Comparison of ENCODE assay signal across 9 mouse cellular contexts in the genomic region with DNA sequence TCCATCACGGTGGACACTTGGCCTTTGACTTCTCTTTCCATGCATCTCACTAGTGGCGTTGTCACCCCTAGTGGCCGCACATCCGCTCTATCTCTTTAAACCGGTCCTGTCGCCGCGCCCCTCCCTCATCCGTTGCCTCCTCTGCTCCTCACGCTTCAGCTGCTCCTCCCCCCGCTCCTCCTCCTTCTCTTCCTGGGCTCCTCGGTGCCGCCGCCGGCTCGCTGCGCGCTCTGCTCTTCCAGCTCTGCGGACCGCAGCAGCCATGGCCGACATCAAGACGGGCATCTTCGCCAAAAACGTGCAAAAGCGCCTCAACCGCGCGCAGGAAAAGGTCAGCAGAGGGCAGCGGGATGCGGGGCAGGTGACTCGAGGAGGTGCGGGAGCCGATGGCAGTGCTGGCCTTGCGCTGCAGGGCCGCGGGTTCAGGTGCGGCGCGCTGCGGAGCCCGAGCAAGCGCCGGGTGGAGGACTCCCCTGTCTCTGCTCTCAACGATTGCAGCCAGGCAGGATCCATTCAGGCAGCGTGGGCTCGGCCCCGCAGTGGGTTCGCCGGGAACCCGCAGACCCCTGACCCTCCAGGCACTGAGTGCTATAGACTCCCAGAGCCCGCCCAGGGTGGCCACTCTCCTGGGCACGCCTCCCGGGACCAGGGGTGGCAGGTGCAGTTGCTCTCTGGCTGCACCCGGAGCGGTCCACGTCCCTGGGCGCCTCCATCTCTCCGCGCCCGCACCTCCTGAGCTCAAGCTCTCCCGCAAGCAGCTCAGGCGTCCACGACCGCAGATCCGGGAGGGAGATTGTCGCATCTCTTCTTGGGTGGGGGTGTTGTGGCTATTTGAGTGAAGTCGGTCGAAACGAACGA. TPM values are rescaled to one million over a fixed set of nuclear protein-coding genes. Genes with fewer than 3 reads are reported as not detected.
DNase-seq lines count a peak whose midpoint lies in the region; ATAC-seq and TF ChIP-seq lines count a peak whose summit lies in the region.
"Had no signal": no experiment of that assay in that cellular context is flagged by ENCODE, and none has a peak within 500 bp of the region (broad histone marks: within the 10 kb centered on the region; RNA-seq: fewer than 3 reads in every experiment).

A gene (plus strand): TSS at position 35 of the 858 bp plus-strand sequence.

- ATAC-seq in cerebellum, adult (ENCODE audit: insufficient number of reproducible peaks, low FRiP score, low TSS enrichment) = peak; percentile 95
- peak; percentile 99 for ATAC-seq in forebrain, embryonic 14.5 days
- peak; percentile 77 for ATAC-seq in liver, embryonic 11.5 days (replicated peaks; ENCODE audit: low FRiP score)
- peak; percentile 96 for ATAC-seq in neural tube, embryonic 12.5 days (ENCODE audit: low FRiP score, low read depth)

- no peaks in the 10 kb centered on the region for H3K36me3 ChIP-seq in forebrain, embryonic 14.5 days (ENCODE audit: control insufficient read depth, insufficient read depth, low read length)
- H3K36me3 ChIP-seq in liver, embryonic 11.5 days (ENCODE audit: control insufficient read depth, insufficient read depth, low read length) = no peaks in the 10 kb centered on the region
- H3K36me3 ChIP-seq in neural tube, embryonic 12.5 days = no peaks in the 10 kb centered on the region
- no peaks in the 10 kb centered on the region for H3K36me3 ChIP-seq in thymus, adult 2 months (ENCODE audit: control insufficient read depth, insufficient read depth, low read length)

- no peaks in the 10 kb centered on the region for H3K4me1 ChIP-seq in forebrain, embryonic 14.5 days (ENCODE audit: control insufficient read depth, insufficient read depth, low read length)
- no peaks in the 10 kb centered on the region; the same call in 1 of the 2 replicates for H3K4me1 ChIP-seq in liver, embryonic 11.5 days (replicated peaks; ENCODE audit: control insufficient read depth, insufficient read depth, low read length)
- H3K4me1 ChIP-seq in neural tube, embryonic 12.5 days = peaks cover 3% of the 10 kb centered on the region; the same call in 1 of the 2 replicates
- peaks cover 7% of the 10 kb centered on the region; the same call in 1 of the 2 replicates for H3K4me1 ChIP-seq in thymus, adult 2 months (replicated peaks; ENCODE audit: control insufficient read depth, insufficient read depth, low read length)

- no peak for TF ChIP-seq POLR2A in thymus, adult 2 months (IDR thresholded peaks at IDR 0.05; ENCODE audit: control insufficient read depth, extremely low read depth, insufficient read depth, low read length, poor library complexity)

- peak within 1 kb of the TSS; percentile 80 for H3K27ac ChIP-seq in forebrain, embryonic 14.5 days (ENCODE audit: low read depth, low read length)
- H3K27ac ChIP-seq in liver, embryonic 11.5 days (ENCODE audit: low read depth, low read length) = no peak within 1 kb of the TSS
- peak within 1 kb of the TSS; percentile 53; the same call in 1 of the 2 replicates for H3K27ac ChIP-seq in neural tube, embryonic 12.5 days
- no peak within 1 kb of the TSS for H3K27ac ChIP-seq in thymus, adult 2 months (ENCODE audit: control insufficient read depth, insufficient read depth, low read length)

- no peaks in the 10 kb centered on the region for H3K9me3 ChIP-seq in forebrain, embryonic 14.5 days (replicated peaks; ENCODE audit: control insufficient read depth, low read length)
- H3K9me3 ChIP-seq in liver, embryonic 11.5 days (ENCODE audit: control insufficient read depth, low read length) = no peaks in the 10 kb centered on the region
- H3K9me3 ChIP-seq in neural tube, embryonic 12.5 days = no peaks in the 10 kb centered on the region

- H3K27me3 ChIP-seq in forebrain, embryonic 14.5 days (replicated peaks; ENCODE audit: control insufficient read depth, insufficient read depth, low read length) = no peaks in the 10 kb centered on the region
- H3K27me3 ChIP-seq in liver, embryonic 11.5 days (replicated peaks; ENCODE audit: control insufficient read depth, insufficient read depth, low read length) = peaks cover 24% of the 10 kb centered on the region
- H3K27me3 ChIP-seq in neural tube, embryonic 12.5 days (replicated peaks) = no peaks in the 10 kb centered on the region
- H3K27me3 ChIP-seq in thymus, adult 2 months (ENCODE audit: control insufficient read depth, insufficient read depth, low read length) = no peaks in the 10 kb centered on the region; the same call in 1 of the 2 replicates

- H3K4me3 ChIP-seq in forebrain, embryonic 14.5 days (ENCODE audit: low read depth, low read length) = peak within 1 kb of the TSS; percentile 80
- peak within 1 kb of the TSS; percentile 62 for H3K4me3 ChIP-seq in liver, embryonic 11.5 days (ENCODE audit: low read depth, low read length)
- H3K4me3 ChIP-seq in neural tube, embryonic 12.5 days = peak within 1 kb of the TSS; percentile 71
- peak within 1 kb of the TSS; percentile 34 for H3K4me3 ChIP-seq in thymus, adult 2 months (ENCODE audit: control insufficient read depth, insufficient read depth, low read length)

- no peak for TF ChIP-seq CTCF in thymus, adult 2 months (IDR thresholded peaks at IDR 0.05; ENCODE audit: borderline replicate concordance, control insufficient read depth, extremely low read depth, insufficient read depth, low read length, poor library complexity)

- WGBS in forebrain, embryonic 14.5 days = under 1% methylated on average over 70 of the region's 70 CpGs
- WGBS in liver, embryonic 11.5 days = under 1% methylated on average over 70 of the region's 70 CpGs
- WGBS in neural tube, embryonic 12.5 days = under 1% methylated on average over 70 of the region's 70 CpGs
- WGBS in thymus, adult 2 months = 4% methylated on average over 70 of the region's 70 CpGs

- peak within 1 kb of the TSS; percentile 87 for H3K9ac ChIP-seq in forebrain, embryonic 14.5 days (ENCODE audit: low read length)
- peak within 1 kb of the TSS; percentile 43; the same call in 1 of the 2 replicates for H3K9ac ChIP-seq in liver, embryonic 11.5 days (ENCODE audit: low read depth, low read length)
- H3K9ac ChIP-seq in neural tube, embryonic 12.5 days = peak within 1 kb of the TSS; percentile 84

- DNase-seq in 3134 (ENCODE audit: extremely low read depth, insufficient read length, low spot score) = peak; percentile 3
- peak; percentile 91 for DNase-seq in forebrain, embryonic 14.5 days (ENCODE audit: low spot score)
- peak; percentile 42 to 55 for DNase-seq in heart, postnatal 10 days
- DNase-seq in kidney, postnatal 25 days = peak; percentile 70 to 79
- DNase-seq in liver, embryonic 11.5 days (ENCODE audit: low spot score) = peak; percentile 51
- DNase-seq in thymus, adult 2 months = peak; percentile 37

- peak within 1 kb of the TSS; percentile 90 for H3K4me2 ChIP-seq in forebrain, embryonic 14.5 days (ENCODE audit: low read length)
- H3K4me2 ChIP-seq in liver, embryonic 11.5 days = peak within 1 kb of the TSS; percentile 95
- H3K4me2 ChIP-seq in neural tube, embryonic 12.5 days (replicated peaks) = peak within 1 kb of the TSS; percentile 91

- intact Hi-C loops in heart, postnatal 10 days (cut with DNase I) = no loop called here

RNA-seq across cellular contexts. Expression of the gene that starts here (rescaled TPM):
- polyA plus RNA-seq in forebrain, embryonic 14.5 days (2014; fragmentation: Nextera tagmentation; extraction: Ambion mirVana) = 35.1 and 39.9 TPM in 2 replicates
- total RNA-seq in heart, postnatal 10 days (2021) = 1 to 10 TPM; 1.0 to 1.1 TPM
- polyA plus RNA-seq in liver, embryonic 11.5 days (2014; fragmentation: Nextera tagmentation; extraction: Ambion mirVana) = 1.2 and 1.7 TPM in 2 replicates
- 20.5 and 21.1 TPM in 2 replicates for polyA plus RNA-seq in neural tube, embryonic 12.5 days (2016; fragmentation: Nextera tagmentation; extraction: Ambion mirVana)
- 0.55 and 0.93 TPM in 2 replicates for polyA plus RNA-seq in thymus, adult 2 months (2012; rRNA removed)
- polyA plus RNA-seq: C2C12 had no signal

Comparison
In these comparisons a context has a peak if more than half of its experiments do, and no peak if none do; other contexts are left out.
1. Peak in DNase-seq and H3K4me3 ChIP-seq in thymus, adult 2 months; RNA of the gene not detected or under 1 TPM.
2. DNase-seq: peak in every context shown above with its lines; median percentile 91 in forebrain, embryonic 14.5 days; 74 in kidney, postnatal 25 days; 51 in liver, embryonic 11.5 days; 48 in heart, postnatal 10 days; 37 in thymus, adult 2 months; 3 in 3134.
3. H3K27ac ChIP-seq: peak in forebrain, embryonic 14.5 days (single experiment) and neural tube, embryonic 12.5 days (single experiment); none in liver, embryonic 11.5 days (single experiment) and thymus, adult 2 months (single experiment).
4. Peak in every context shown above with its lines, with median percentiles within 50 percentile points of each other: ATAC-seq, H3K4me2 ChIP-seq, H3K4me3 ChIP-seq and H3K9ac ChIP-seq.